Mouse (Mus musculus): Measurements from ENCODE around the gene Mlph. TPM values are rescaled to one million over a fixed set of nuclear protein-coding genes. Genes with fewer than 3 reads are reported as not detected.

Gene Mlph
- polyA plus RNA-seq, 1 experiment, result not detected

DNA sequence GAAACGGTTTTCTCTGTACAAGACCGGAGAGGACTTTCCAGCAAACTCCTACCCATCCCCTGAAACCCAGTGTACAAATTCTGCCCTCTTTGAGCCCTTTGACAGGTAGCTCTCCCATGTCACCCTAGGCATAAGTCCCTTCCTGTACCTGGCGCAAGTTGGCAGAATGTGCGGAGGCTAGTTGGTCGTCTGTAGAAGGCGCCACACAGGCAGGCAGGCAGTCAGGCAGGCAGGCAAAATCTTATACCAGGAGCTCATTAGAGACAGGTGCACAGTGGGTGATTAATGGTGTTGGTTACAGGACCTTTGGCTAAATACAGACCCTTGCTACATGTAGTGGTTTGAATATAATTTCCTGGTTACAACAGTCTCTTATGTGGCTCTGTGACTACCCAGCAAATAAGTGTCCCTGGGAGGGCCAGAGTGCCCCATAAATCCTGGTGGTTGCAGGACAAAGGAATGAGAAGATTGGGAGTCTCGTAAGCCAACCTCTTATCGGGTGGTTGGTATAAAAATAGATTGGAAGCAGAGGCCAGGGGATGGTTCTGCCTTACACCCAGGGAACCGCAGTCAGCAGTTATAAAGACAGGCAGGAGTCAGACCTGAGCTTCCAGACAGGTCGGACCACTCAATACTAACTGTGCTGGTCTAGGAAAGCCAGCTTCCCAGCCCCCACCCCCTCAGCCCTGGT, 85.2 kb downstream of the Mlph start:
- Histone ChIP-seq H3K4me1 (ENCODE audit: control insufficient read depth, insufficient read depth, low read length) (no peaks in the 10 kb centered on the region; the same call in 1 of the 2 replicates), H3K27ac (ENCODE audit: control insufficient read depth, insufficient read depth, low read depth, low read length, poor library complexity) (no peak overlapping the region), H3K4me3 (replicated peaks; ENCODE audit: control insufficient read depth, low read depth, low read length) (no peak overlapping the region)
- 30% methylated on average over 10 of the region's 10 CpGs for WGBS
- TF ChIP-seq CTCF (IDR thresholded peaks at IDR 0.05; ENCODE audit: control insufficient read depth, insufficient read depth, low read length), result no peak

Other genes starting within 250 kb of the Mlph start
- gene Col6a3, start 71.1 kb upstream of the Mlph start, polyA plus RNA-seq (2011; ENCODE audit: insufficient read depth, insufficient read length, low replicate concordance, missing spikeins), result 7.6 and 16.1 TPM in 2 replicates
- not detected in 2 replicates for gene Prlh, start 38.0 kb downstream of the Mlph start, polyA plus RNA-seq (2011; ENCODE audit: insufficient read depth, insufficient read length, low replicate concordance, missing spikeins)
- not detected in 2 replicates for gene Rab17, start 54.6 kb downstream of the Mlph start, polyA plus RNA-seq (2011; ENCODE audit: insufficient read depth, insufficient read length, low replicate concordance, missing spikeins)
- 30.9 and 51.9 TPM in 2 replicates for gene Lrrfip1, start 83.7 kb downstream of the Mlph start, polyA plus RNA-seq (2011; ENCODE audit: insufficient read depth, insufficient read length, low replicate concordance, missing spikeins)
- 4.2 and 11.0 TPM in 2 replicates for gene Rbm44, start 230.0 kb downstream of the Mlph start, polyA plus RNA-seq (2011; ENCODE audit: insufficient read depth, insufficient read length, low replicate concordance, missing spikeins)

Data from bone marrow, adult 2 months (tissue).